Mouse (Mus musculus) CH12.LX (cell line): ENCODE results near the gene Chrnd. TPM values are rescaled to one million over a fixed set of nuclear protein-coding genes. Genes with fewer than 3 reads are reported as not detected.

Source experiments
- DNase-seq: peaks from one replicate; pipeline ENCODE4 v3.0.0-alpha.2; 2013; ENCODE audit errors: extremely low read depth
- H3K27ac ChIP-seq: 2 replicates; pipeline ENCODE4 v1.5.1; 2012; ENCODE audit warnings: low read depth, mild to moderate bottlenecking, control low read depth, moderate library complexity; ENCODE audit not compliant: insufficient read depth
- H3K27me3 ChIP-seq: replicated peaks from 2 replicates; pipeline ENCODE3; 2012; ENCODE audit warnings: inconsistent platforms
- H3K36me3 ChIP-seq, 2 experiments: replicated peaks in 1 of 2; 2 replicates each; pipeline versions ENCODE3 to v1.6.1; 2012; ENCODE audit warnings: inconsistent platforms in 1 of 2, low read length in 1 of 2, mild to moderate bottlenecking in 1 of 2, mixed read lengths in 1 of 2, moderate library complexity in 1 of 2; ENCODE audit not compliant: control insufficient read depth in 1 of 2, insufficient read depth in 1 of 2
- H3K4me1 ChIP-seq, 2 experiments: 2 replicates each; pipeline ENCODE4 v1.6.1; 2012; ENCODE audit warnings: inconsistent platforms in 1 of 2, moderate library complexity in 1 of 2; ENCODE audit not compliant: insufficient read depth in 2 of 2, control insufficient read depth in 1 of 2
- H3K4me2 ChIP-seq: 2 replicates; pipeline ENCODE4 v1.6.1; 2012; ENCODE audit warnings: low read depth, mild to moderate bottlenecking, control low read depth; ENCODE audit not compliant: poor library complexity, insufficient read depth, severe bottlenecking
- H3K4me3 ChIP-seq, 3 experiments: fragments of 150-350 bp in 1 of 3; sonication (generic) in 1 of 3; replicated peaks in 1 of 3; 2 replicates each; pipeline versions ENCODE3 to v1.5.1; 2011 to 2012; ENCODE audit warnings: low read depth in 2 of 3, low read length in 2 of 3, mild to moderate bottlenecking in 2 of 3, moderate library complexity in 2 of 3, control low read depth in 1 of 3, improper control_type of control experiment in 1 of 3, inconsistent platforms in 1 of 3, mixed read lengths in 1 of 3; ENCODE audit not compliant: poor library complexity in 1 of 3
- H3K79me2 ChIP-seq: replicated peaks from 2 replicates; pipeline ENCODE4 v1.6.1; 2012; ENCODE audit warnings: mild to moderate bottlenecking, moderate library complexity; ENCODE audit not compliant: control insufficient read depth, poor library complexity, insufficient read depth, severe bottlenecking; ENCODE audit errors: extremely low read depth
- H3K9ac ChIP-seq: 2 replicates; pipeline ENCODE4 v1.6.1; 2012; ENCODE audit warnings: low read depth, mild to moderate bottlenecking, control low read depth, moderate library complexity; ENCODE audit not compliant: insufficient read depth
- H3K9me3 ChIP-seq: replicated peaks from 2 replicates; pipeline ENCODE3; 2012; ENCODE audit warnings: low read length, inconsistent platforms, mixed read lengths
- BHLHE40 ChIP-seq: IDR thresholded peaks from 2 replicates; pipeline ENCODE4 v1.6.1; 2011; ENCODE audit warnings: mild to moderate bottlenecking, low read depth, low read length, improper control_type of control experiment
- CHD1 ChIP-seq: IDR thresholded peaks from 2 replicates; pipeline ENCODE4 v1.6.1; 2012; ENCODE audit warnings: low read depth, low read length, improper control_type of control experiment, inconsistent platforms
- CHD2 ChIP-seq: IDR thresholded peaks from 2 replicates; pipeline ENCODE4 v1.6.1; 2011; ENCODE audit warnings: low read length, improper control_type of control experiment
- E2F4 ChIP-seq: IDR thresholded peaks from 2 replicates; pipeline ENCODE4 v1.6.1; 2011; ENCODE audit warnings: low read depth, low read length, improper control_type of control experiment; ENCODE audit not compliant: insufficient replicate concordance
- ELF1 ChIP-seq: IDR thresholded peaks from 2 replicates; pipeline ENCODE4 v1.6.1; 2014; ENCODE audit warnings: low read depth, mild to moderate bottlenecking, inconsistent platforms, low read length, improper control_type of control experiment
- ETS1 ChIP-seq: conservative IDR thresholded peaks from 2 replicates; pipeline ENCODE4 v1.6.1; 2012; ENCODE audit warnings: low read depth, mild to moderate bottlenecking, inconsistent platforms, low read length, improper control_type of control experiment, moderate library complexity
- IRF4 ChIP-seq: IDR thresholded peaks from 2 replicates; pipeline ENCODE4 v1.6.1; 2014; ENCODE audit warnings: low read depth, mild to moderate bottlenecking, inconsistent platforms, low read length, improper control_type of control experiment
- KAT2A ChIP-seq: IDR thresholded peaks from 2 replicates; pipeline ENCODE4 v1.6.1; 2012; ENCODE audit warnings: low read length, improper control_type of control experiment, inconsistent platforms; ENCODE audit not compliant: insufficient replicate concordance
- MAFK ChIP-seq: IDR thresholded peaks from 2 replicates; pipeline ENCODE4 v1.6.1; 2011; ENCODE audit warnings: low read length, improper control_type of control experiment; ENCODE audit not compliant: insufficient replicate concordance
- MAX ChIP-seq: IDR thresholded peaks from 2 replicates; pipeline ENCODE4 v1.6.1; 2011; ENCODE audit warnings: low read length, improper control_type of control experiment
- MAZ ChIP-seq: IDR thresholded peaks from 2 replicates; pipeline ENCODE4 v1.6.1; 2012; ENCODE audit warnings: low read depth, mild to moderate bottlenecking, inconsistent platforms, low read length, improper control_type of control experiment, moderate library complexity
- MEF2A ChIP-seq: IDR thresholded peaks from 2 replicates; pipeline ENCODE4 v1.6.1; 2014; ENCODE audit warnings: low read depth, mild to moderate bottlenecking, inconsistent platforms, low read length, improper control_type of control experiment, borderline replicate concordance
- MXI1 ChIP-seq: IDR thresholded peaks from 2 replicates; pipeline ENCODE4 v1.6.1; 2011; ENCODE audit warnings: mild to moderate bottlenecking, low read depth, low read length, improper control_type of control experiment
- MYC ChIP-seq: IDR thresholded peaks from 2 replicates; pipeline ENCODE4 v1.6.1; 2011; ENCODE audit warnings: low read depth, mild to moderate bottlenecking, improper control_type of control experiment, low read length
- NELFE ChIP-seq: IDR thresholded peaks from 2 replicates; pipeline ENCODE4 v1.6.1; 2011; ENCODE audit warnings: low read depth, low read length, improper control_type of control experiment
- PAX5 ChIP-seq: IDR thresholded peaks from 2 replicates; pipeline ENCODE4 v1.6.1; 2012; ENCODE audit warnings: low read length, inconsistent platforms, mixed read lengths
- POLR2AphosphoS2 ChIP-seq: IDR thresholded peaks from 2 replicates; pipeline ENCODE4 v1.6.1; 2011; ENCODE audit warnings: low read depth, low read length, improper control_type of control experiment
- RAD21 ChIP-seq: IDR thresholded peaks from 2 replicates; pipeline ENCODE4 v1.6.1; 2011; ENCODE audit warnings: low read depth, mild to moderate bottlenecking, low read length, improper control_type of control experiment, moderate library complexity
- RCOR1 ChIP-seq: conservative IDR thresholded peaks from 2 replicates; pipeline ENCODE4 v1.6.1; 2012; ENCODE audit warnings: low read depth, mild to moderate bottlenecking, inconsistent platforms, low read length, improper control_type of control experiment
- SIN3A ChIP-seq: IDR thresholded peaks from 2 replicates; pipeline ENCODE4 v1.6.1; 2012; ENCODE audit warnings: low read length, improper control_type of control experiment, inconsistent platforms
- SMC3 ChIP-seq: IDR thresholded peaks from 2 replicates; pipeline ENCODE4 v1.6.1; 2011; ENCODE audit warnings: low read depth, low read length, improper control_type of control experiment
- TBP ChIP-seq: conservative IDR thresholded peaks from 2 replicates; pipeline ENCODE4 v1.6.1; 2011; ENCODE audit warnings: low read depth, low read length, improper control_type of control experiment
- UBTF ChIP-seq: IDR thresholded peaks from 2 replicates; pipeline ENCODE4 v1.6.1; 2012; ENCODE audit warnings: low read depth, mild to moderate bottlenecking, inconsistent platforms, low read length, improper control_type of control experiment, moderate library complexity
- USF1 ChIP-seq: IDR thresholded peaks from 2 replicates; pipeline ENCODE4 v1.6.1; 2014; ENCODE audit warnings: low read depth, mild to moderate bottlenecking, inconsistent platforms, low read length, improper control_type of control experiment
- USF2 ChIP-seq: conservative IDR thresholded peaks from 2 replicates; pipeline ENCODE4 v1.6.1; 2011; ENCODE audit warnings: low read depth, low read length, improper control_type of control experiment
- dilution Hi-C: fragments of 300-500 bp; cut with MboI; formaldehyde crosslinking; loops from 2 replicates; pipeline ENCODE4 v1.14.3; 2020; ENCODE audit warnings: low sequenced_read_pairs; ENCODE audit not compliant: extremely low pct_unique_long_range_greater_than_20kb, extremely low pct_ligation_motif_present
- in situ Hi-C: fragments of 300-500 bp; cut with MboI; formaldehyde crosslinking; loops from 3 replicates; pipeline ENCODE4 v1.14.3; 2019; ENCODE audit warnings: low sequenced_read_pairs, low pct_ligation_motif_present, low pct_unique_long_range_greater_than_20kb, mixed read lengths
- polyA plus RNA-seq: library from polyadenylated mRNA; unstranded; fragments of >175 nt; gene quantifications from 2 replicates; pipeline ENCODE4 v1.2.1, GENCODE M21; 2012; ENCODE audit warnings: low read depth; ENCODE audit not compliant: insufficient read length
- total RNA-seq, 2 experiments: library from RNA; depleted of rRNA; stranded (reverse); fragments of 300-350 nt in 1 of 2; fragments of >200 nt in 1 of 2; gene quantifications; 2 replicates each; pipeline ENCODE4 v1.2.3; 2012 to 2014

The Chrnd gene
- total and polyA plus RNA-seq, 3 experiments, result 0.13 TPM; not detected in 2

GRCm38 (mm10) chr1:87227160-87227550, 36.7 kb downstream of the Chrnd start:
- Histone ChIP-seq H3K36me3 (peaks cover 77 to 98% of the 10 kb centered on the region in 2 experiments), H3K4me1 (no peaks in the 10 kb centered on the region), H3K4me2 (no peak overlapping the region), H3K9me3 (no peaks in the 10 kb centered on the region), H3K79me2 (peaks cover 4% of the 10 kb centered on the region; the same call in 1 of the 2 replicates), H3K9ac (no peak overlapping the region), H3K27me3 (no peaks in the 10 kb centered on the region), H3K4me3 (no peak overlapping the region), H3K27ac (no peak overlapping the region)
- no peak for DNase-seq
- TF ChIP-seq TBP, result no peak
- no peak for TF ChIP-seq ETS1
- no peak for TF ChIP-seq RAD21
- TF ChIP-seq UBTF, result no peak
- TF ChIP-seq ELF1, result no peak
- no peak for TF ChIP-seq IRF4
- TF ChIP-seq RCOR1, result no peak
- TF ChIP-seq MEF2A, result no peak
- no peak for TF ChIP-seq USF2
- TF ChIP-seq USF1, result no peak
- no peak for TF ChIP-seq POLR2AphosphoS2
- TF ChIP-seq MYC, result no peak
- no peak for TF ChIP-seq BHLHE40
- no peak for TF ChIP-seq MAX
- TF ChIP-seq CHD2, result no peak
- in situ Hi-C loops (no loop called here), dilution Hi-C loops (no loop called here)

DNA sequence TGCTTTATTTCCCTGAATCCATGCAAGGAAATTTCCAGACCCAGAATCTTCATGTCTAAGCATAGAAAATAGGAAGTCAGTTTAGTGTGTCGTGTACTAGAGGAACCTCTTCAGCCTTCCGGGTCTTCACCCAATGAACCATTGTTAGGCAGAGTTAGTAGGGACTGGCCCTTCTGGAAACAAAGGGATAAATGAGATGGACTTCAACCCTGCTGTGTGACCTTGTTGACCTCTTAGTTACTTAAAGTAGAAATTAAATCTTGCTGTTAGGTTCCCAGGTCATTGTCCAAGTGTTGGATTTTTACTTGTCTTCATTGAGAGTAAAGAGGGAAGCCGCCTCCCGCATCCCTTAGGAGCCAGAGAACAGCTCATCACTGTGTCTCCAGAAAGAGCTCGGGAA, 40.2 kb downstream of the Chrnd start:
- Histone ChIP-seq H3K4me3 (no peak overlapping the region), H3K27me3 (no peaks in the 10 kb centered on the region), H3K27ac (no peak overlapping the region), H3K36me3 (peaks cover 67 to 99% of the 10 kb centered on the region in 2 experiments), H3K4me1 (no peaks in the 10 kb centered on the region), H3K79me2 (no peaks in the 10 kb centered on the region)
- dilution Hi-C loops, result no loop called here
- no peak for DNase-seq
- TF ChIP-seq E2F4 (no peak), SMC3 (no peak), KAT2A (no peak), NELFE (no peak), MAFK (no peak), PAX5 (no peak), MAZ (no peak), IRF4 (no peak), CHD1 (no peak), SIN3A (no peak), MXI1 (no peak), USF2 (no peak)
- TF ChIP-seq, all 38 proteins: peak for 0
- Histone ChIP-seq H3K4me2 (no peak overlapping the region), H3K9me3 (no peaks in the 10 kb centered on the region), H3K9ac (no peak overlapping the region)
- in situ Hi-C loops, result no loop called here
